Mouse (Mus musculus) adrenal gland, adult 2 months (tissue): ENCODE data around the gene Myo6. TPM values are rescaled to one million over a fixed set of nuclear protein-coding genes. Genes with fewer than 3 reads are reported as not detected.

ENCODE experiments used
- polyA plus RNA-seq: library from polyadenylated mRNA; depleted of rRNA; stranded (reverse); fragments of >200 nt; gene quantifications from 2 replicates; pipeline ENCODE4 v1.2.3, GENCODE M21; 2012; rRNA removed
- total RNA-seq, 2 experiments: library from RNA; stranded (reverse); gene quantifications; 2 replicates each; pipeline ENCODE4 v1.2.3; 2021

Gene Myo6
- total and polyA plus RNA-seq, 3 experiments: 8.6 to 32.9 (median 28.6) TPM

Other genes with a start within 250 kb of the Myo6 start
- gene Filip1, start 152.2 kb upstream of the Myo6 start, total RNA-seq: 10 to 100 TPM; 51.8 to 75.4 TPM
- 4.5 and 7.9 TPM in 2 replicates for gene Filip1, start 152.2 kb upstream of the Myo6 start, polyA plus RNA-seq
- gene Senp6, start 98.1 kb upstream of the Myo6 start, total RNA-seq: 100 to 1,000 TPM in 1 of 2 experiments, 10 to 100 TPM in 1; 98.5 to 114 TPM
- 29.7 and 30.0 TPM in 2 replicates for gene Senp6, start 98.1 kb upstream of the Myo6 start, polyA plus RNA-seq